Mouse (Mus musculus) common myeloid progenitor, adult 5-6 weeks (primary cell): ENCODE measurements at regions not wholly inside any gene's neighbourhood (a gene's known extent, or its start where the extent isn't known, plus 50 kb on each side); places are given as distances from the start of the nearest gene placed in this dataset.
A peak's percentile ranks its signal among the peaks of the same experiment; 100 is the strongest.

ENCODE experiments used
- ATAC-seq: replicated peaks from 2 replicates; pipeline ENCODE4 v1.8.0; 2016; ENCODE audit warnings: low read depth, mild to moderate bottlenecking, moderate TSS enrichment, inconsistent platforms; ENCODE audit not compliant: poor library complexity, severe bottlenecking

- ATAC-seq: no peak
Observed at GRCm38 (mm10) chr1:35764068-35764467, 304.1 kb upstream of the Hs6st1 start.

DNA sequence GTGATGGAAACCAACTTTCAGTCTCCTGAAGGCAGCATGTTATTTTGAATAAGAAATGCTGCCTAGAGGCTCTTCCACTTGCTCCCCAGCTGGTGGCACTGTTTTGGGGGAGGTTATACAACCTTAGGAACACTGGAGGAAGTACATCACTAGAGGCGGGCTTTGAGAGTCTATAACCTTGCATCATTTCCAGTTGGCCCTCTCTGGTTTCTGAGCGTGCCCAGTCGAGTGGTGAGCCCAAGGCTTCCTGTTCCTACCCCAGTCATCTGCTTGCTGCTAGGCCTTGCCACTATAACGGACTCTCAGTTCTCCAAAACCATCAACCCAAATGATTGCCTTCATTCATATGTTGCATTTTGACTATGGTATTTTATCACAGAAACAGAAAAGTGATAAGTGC is 302.5 kb upstream of the Hs6st1 start:
- ATAC-seq: peak; percentile 62

- no peak for ATAC-seq
Observed at GRCm38 (mm10) chr1:35766271-35766670, 301.9 kb upstream of the Hs6st1 start.

GRCm38 (mm10) chr1:35772567-35772966 is 295.6 kb upstream of the Hs6st1 start:
- ATAC-seq: no peak

DNA sequence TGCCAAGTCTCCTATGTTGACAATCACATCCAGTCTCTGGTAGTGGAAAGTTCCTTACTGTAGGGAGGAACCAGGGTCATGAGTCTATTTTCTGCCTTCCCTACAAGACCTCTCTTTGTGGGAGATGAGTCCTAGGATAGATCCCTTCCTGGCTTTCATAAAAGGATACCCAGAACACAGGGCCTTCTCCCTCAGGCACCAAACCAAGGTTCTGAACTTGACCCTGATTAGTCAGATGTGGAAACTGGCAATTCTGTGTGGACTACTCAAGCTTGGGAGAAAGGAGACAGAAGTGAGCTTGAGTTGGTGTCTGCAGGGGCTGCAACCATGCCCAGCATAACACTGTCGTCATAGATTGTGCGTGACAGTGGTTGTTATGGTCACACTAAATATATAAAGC is 293.6 kb upstream of the Hs6st1 start:
- ATAC-seq: no peak

GRCm38 (mm10) chr1:35782668-35783067 is 285.5 kb upstream of the Hs6st1 start:
- ATAC-seq: no peak

GRCm38 (mm10) chr1:35783427-35783826 is 284.8 kb upstream of the Hs6st1 start:
- ATAC-seq: no peak

GRCm38 (mm10) chr1:35786241-35786640 is 282.0 kb upstream of the Hs6st1 start:
- ATAC-seq: no peak

DNA sequence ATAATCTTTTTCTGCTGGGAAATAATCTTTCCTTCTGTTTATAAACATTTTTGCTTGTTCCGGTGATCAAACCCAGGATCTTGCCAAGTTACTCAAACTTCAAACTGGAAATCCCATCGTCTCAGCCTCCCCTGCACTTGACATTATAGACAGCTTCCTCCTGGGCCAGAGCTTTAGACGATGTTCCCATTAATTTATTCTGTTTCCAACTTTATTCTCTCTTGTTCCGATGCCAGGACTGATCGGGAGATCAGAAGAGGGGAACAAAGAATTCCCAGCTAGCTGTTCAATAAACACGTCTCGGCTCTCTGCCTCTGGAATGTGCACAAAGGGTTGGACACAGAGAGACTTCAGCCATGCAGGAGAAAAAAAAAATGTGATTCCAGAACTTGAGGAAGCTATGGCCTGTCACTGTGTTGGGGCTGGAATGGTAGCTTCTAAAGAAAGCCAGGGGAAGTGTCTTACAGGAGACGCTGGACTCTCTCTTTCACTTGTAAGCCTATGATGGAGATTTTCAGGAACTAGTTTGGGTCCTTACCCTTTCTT is 281.5 kb upstream of the Hs6st1 start:
- no peak for ATAC-seq

DNA sequence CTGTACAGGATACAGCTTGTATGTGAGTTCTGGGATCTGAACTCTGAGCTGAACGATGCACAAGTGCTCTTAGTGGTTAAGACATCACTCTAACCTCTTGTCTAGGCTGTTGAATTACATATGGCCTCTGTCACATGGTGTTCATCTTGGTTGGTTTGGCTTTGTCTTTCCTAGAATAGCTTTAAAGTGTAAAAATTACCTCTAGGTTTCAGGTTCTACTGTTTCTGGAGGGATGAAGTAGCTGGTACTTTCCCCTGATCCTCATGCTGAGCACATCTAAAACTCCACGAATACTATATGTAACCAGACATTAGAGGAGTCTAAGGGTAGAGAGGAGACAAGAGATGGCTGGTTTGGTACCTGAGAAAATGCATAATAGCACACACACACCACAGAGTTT is 271.1 kb upstream of the Hs6st1 start:
- ATAC-seq: no peak

GRCm38 (mm10) chr1:35797526-35797925 is 270.7 kb upstream of the Hs6st1 start:
- no peak for ATAC-seq

GRCm38 (mm10) chr1:35805546-35805945 is 262.7 kb upstream of the Hs6st1 start:
- no peak for ATAC-seq

DNA sequence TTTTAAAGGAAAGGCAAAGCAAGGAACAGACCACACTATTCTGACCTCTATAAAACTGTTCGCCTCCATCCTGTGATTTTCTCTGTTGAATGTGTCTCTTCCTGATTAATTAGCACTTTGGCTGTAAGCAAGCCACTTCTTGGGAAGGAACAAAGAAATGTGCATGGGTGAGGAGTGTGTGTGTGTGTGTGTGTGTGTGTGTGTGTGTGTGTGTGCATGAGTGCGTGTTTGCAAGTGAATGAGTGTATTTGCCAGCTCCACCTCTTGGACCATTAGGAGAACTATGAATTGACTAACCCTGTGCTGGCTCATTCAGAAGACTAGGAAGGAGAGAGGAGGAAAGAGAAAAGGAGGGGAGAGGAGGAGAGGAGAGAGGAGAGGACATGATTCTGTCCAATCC is 261.9 kb upstream of the Hs6st1 start:
- no peak for ATAC-seq

DNA sequence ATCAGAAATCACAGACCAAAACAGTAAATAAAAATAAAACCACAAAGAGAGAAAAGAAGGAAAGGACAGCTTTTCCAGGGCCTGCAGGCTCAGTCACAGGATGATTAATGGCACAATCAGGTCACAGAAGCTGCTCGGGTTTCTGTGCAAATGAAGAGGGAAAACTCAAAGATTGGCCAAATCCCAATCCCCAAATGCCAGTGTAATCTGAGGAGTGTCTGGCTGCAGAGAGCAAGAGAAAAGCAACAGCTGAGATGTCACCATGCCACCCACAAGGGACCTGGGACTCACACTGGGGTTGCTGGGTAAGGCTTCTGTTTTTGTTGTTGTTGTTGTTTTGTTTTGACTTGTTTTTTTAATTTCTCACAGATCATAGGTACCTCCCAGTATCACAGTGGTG is 261.5 kb upstream of the Hs6st1 start:
- ATAC-seq: no peak

DNA sequence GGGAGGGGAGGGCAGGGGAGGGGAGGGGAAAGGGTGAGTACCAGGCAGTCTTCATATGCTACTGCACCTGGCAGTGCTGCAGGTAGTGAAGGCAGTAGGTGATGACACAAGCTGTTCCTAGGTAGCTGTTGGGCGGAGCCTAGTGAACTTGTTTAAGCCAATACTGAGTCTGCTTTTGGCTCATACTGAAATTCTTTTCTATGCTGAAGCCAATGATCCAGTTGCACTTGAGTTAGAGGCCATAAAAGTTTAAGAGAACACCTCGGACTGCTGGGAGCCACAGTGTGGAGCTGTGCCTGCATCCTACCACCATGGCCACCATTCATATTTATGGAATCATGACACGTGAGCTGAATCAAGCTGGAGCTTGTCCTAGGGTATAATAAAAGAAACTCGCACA is 259.3 kb upstream of the Hs6st1 start:
- no peak for ATAC-seq

DNA sequence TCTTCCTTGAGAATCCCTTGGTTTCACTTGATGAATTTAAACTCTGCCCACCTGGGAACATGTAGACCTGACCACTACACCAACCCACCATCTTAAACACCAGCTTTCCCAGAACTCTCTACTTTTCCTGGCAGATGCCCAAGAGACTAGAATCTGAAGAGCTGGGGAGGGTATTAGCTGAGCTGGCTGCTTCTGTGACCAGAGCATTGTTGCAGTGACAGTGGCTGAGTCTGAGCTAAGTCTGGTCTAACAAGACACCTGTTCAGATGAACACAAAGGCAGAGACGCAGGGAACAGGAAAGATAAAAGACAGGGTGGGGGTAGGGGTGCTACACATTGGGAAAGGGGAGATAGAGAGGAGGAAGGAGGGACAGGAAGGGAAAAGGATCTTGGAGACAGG is 258.9 kb upstream of the Hs6st1 start:
- ATAC-seq: no peak

DNA sequence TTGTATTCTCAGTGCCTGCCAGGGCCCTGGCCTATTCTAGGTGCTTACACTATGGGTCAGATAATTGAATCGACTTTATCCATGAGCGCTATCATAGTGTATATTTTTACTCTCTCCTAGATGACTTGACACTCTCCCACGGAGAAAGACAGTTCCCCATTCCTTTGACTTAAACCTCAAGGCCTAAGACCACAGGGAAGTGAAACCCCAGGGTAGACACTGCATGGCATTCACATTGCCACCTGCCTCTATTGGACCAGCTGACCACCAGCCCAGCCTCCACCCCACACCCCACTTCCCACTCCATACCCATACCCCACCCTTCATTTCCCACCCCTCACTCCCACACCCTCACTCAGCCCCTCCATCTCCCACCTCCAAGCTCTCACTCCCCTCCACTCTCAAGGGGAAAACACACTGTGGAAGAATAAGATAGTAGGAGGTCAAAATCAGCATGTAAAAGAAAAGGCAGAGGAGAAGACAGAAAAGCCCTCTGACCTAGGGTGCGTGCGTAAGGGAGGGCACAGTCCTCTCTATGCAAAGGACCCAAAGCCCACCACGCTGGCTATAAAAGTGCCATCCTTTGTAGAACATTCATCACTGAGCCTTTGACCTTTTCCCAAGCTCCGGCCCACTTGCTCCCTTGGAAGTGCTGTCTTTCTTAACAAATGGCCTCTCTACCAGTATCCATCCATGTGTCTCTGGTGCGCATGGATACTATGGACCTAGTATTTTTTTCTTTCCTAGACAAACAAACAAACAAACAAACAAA is 257.4 kb upstream of the Hs6st1 start:
- ATAC-seq: peak; percentile 71

GRCm38 (mm10) chr1:35811380-35811779 is 256.8 kb upstream of the Hs6st1 start:
- no peak for ATAC-seq

GRCm38 (mm10) chr1:35811795-35812194 is 256.4 kb upstream of the Hs6st1 start:
- ATAC-seq: no peak

DNA sequence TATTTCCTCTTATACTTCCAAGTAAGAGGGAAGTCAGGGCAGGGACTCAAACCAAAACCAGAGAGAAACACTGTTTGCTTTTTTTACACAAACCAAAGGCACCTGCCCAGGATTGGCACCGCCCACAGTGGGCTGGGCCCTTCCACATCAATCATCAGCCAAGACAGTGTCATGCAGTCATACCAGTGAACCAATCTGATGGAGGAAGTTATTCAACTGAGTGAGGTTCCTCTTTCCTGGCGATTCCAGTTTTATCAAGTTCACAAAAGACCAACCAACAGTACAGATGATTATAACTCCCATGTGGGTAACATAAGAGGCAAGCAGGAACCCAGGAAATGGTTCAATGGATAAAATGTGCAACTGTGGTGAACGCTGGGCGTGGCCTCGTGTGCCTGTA is 254.6 kb upstream of the Hs6st1 start:
- peak; percentile 85 for ATAC-seq

- ATAC-seq: no peak
Observed at GRCm38 (mm10) chr1:35814207-35814606, 254.0 kb upstream of the Hs6st1 start.

DNA sequence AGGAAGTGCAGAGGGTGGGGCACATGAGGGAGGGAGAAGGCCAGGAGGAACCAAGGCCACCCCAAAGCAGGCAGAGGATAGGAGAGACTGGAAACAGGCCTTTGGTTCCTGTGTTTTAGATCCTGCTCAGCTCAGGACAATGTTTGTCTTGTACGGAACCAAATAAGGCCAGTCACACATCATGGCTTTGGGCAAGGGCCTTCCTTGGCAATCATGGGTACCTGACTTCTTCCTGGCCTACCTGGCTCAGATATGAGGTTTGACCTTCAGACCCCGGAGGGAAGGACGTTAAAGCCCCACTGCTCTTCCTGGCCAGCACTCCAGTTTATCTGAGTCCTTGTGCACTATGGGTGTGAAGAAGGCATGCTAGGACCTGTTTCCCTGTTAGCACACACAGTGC is 253.4 kb upstream of the Hs6st1 start:
- no peak for ATAC-seq
